Mouse (Mus musculus): ENCODE results near the gene Tmem190.
"Not testable (repeated sequence)": the region's sequence is repeated elsewhere in the genome, so short reads cannot be mapped to it uniquely, and the experiment has no call there.

Tmem190 gene

GRCm38 (mm10) chr7:4813105-4813791 is 30.5 kb downstream of the Tmem190 start:
- no peak for DNase-seq (ENCODE audit: low spot score)

DNA sequence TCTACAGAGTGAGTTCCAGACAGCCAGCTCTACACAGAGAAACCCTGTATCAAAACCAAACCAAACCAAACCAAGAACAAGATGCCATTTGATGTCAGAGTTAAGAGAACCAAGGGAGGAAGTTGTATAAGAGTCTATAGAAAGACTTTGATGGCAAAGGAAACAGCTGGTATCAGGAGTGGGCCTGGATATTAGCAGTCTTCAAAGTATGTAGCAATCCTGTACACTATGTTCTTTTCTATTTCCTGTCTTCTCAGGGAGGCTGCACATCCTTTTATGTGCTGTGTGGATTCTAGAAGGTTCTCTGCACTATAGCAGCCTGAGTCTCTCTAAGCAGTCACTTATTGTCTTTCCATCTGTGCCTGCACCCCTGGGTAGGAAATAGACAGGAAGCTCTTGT is 33.8 kb downstream of the Tmem190 start:
- no peak for DNase-seq (ENCODE audit: low spot score)

GRCm38 (mm10) chr7:4820925-4821324 is 38.2 kb downstream of the Tmem190 start:
- not testable (repeated sequence) for DNase-seq (ENCODE audit: low spot score)

GRCm38 (mm10) chr7:4821690-4822089 is 39.0 kb downstream of the Tmem190 start:
- DNase-seq (ENCODE audit: low spot score), result no peak

DNA sequence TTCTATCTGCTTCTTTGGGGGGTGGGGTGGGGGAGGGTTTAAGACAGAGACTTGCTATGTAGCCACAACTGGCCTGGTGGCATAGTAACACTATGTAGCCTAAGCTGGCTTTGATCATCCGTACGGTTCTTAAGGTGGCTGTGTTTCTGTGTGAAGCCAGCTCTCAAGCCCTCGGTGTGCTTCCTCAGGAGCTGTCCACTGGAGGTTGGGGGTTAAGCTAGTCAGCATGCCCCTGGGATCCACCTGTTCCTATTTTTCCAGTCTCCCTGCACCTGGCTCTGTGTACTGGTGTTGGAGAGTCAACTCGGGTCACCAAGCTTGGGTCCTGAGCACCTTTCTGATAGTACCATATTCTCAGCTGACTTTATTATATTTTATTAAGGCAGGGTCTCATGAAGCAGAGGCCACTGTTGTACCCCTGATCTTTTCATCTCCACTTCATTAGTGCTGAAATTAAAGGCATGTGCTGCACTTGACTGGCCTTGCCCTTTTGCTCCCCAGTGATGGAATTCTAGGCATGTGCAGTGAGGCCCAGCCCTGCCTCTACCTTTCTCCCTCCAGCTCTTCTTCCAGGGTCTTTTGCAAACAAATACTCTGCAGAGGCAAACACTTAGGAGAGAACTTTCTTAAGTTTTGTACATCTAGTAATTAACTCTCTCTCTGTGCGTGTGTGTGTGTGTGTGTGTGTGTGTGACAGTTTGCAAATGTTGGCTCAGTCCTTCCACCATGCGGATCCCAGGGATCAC is 39.6 kb downstream of the Tmem190 start:
- DNase-seq (ENCODE audit: low spot score), result peak; percentile 58

GRCm38 (mm10) chr7:4825365-4825764 is 42.6 kb downstream of the Tmem190 start:
- DNase-seq (ENCODE audit: low spot score), result no peak

DNA sequence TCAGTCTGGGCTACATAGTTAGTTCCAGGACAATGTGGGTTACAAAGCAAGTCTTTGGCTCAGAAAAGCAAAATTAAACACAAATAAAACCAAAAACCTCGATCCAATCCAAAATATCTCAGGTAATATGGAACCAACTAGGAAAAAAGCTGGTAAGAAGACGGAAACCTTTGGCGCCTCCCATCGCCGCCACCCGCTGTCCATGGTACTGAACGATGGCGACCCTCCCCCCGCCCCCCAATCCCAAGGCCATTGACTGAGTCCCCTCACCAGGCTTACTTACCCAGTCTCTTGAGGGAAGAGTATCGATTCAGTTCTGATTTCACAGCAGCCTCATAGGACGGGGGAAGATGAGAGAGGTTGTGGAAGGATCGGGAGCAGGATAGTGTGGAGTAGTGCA is 47.7 kb downstream of the Tmem190 start:
- no peak for DNase-seq (ENCODE audit: low spot score)
